Mouse (Mus musculus): ENCODE measurements around the gene Parvb.

Parvb gene

GRCm38 (mm10) chr15:84217969-84218782 lies 13.7 kb upstream of the Parvb start:
- no peak for DNase-seq (ENCODE audit: low read depth)

GRCm38 (mm10) chr15:84218783-84219271 lies 13.0 kb upstream of the Parvb start:
- DNase-seq (ENCODE audit: low read depth) = no peak

GRCm38 (mm10) chr15:84221539-84221938 lies 10.3 kb upstream of the Parvb start:
- DNase-seq (ENCODE audit: low read depth) = no peak

DNA sequence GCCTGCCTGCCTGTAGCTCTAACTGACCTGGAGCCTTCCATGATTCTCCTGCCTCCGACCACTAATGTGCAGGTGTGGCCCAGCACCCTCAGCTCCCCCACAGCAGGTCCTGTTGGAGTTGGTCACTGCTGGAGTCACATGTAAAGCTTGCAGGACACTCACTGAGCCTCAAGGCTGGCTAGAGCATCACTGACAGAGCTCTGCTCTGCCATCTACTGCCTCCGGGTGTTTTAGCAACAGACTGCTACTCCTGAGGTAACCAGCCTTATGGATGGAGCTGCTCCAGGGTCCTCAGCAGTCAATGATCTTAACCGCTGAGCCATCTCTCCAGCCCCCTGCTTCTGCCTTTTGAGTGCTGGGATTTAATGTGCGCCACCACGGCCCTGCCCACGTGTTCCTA lies 8.4 kb upstream of the Parvb start:
- no peak for DNase-seq (ENCODE audit: low read depth)

DNA sequence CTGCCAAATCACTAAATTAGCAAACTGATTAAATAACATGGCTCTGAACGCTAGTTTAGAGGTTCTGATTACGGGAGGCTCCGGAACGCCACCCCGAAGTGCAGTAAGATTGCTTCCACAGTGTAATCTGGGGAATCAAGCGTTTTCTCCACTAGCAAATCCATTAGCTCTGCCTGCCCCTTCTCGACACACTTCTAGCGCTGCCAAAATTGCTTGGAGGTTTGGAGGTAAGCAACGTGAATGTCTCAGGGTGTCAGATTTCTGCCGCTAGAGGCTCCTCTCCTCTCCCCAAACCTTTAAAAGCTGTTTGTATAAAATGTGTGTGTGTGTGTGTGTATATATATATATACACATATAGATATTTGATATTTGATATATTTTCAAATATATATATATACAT lies 7.1 kb upstream of the Parvb start:
- DNase-seq (ENCODE audit: low read depth) = no peak

DNA sequence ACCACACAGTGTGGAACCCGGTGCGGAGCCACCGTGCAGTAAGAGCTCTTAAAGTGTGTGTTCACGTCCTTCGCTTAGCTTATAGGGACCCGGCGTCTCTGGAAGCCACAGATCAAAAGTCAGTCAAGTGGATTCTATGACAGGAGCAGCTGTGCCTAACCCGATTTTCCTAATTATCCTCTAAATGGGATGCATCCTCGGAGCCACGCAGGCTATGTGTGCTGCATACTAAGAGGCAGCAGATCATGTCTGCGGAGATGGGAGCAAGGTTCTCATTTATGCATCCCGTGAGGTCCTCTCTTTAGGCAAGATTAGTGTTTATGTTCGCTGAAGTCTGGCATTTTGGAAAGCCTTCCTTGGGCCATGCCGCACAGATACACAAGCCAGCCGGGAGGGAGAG lies 4.9 kb upstream of the Parvb start:
- DNase-seq (ENCODE audit: low read depth) = no peak

DNA sequence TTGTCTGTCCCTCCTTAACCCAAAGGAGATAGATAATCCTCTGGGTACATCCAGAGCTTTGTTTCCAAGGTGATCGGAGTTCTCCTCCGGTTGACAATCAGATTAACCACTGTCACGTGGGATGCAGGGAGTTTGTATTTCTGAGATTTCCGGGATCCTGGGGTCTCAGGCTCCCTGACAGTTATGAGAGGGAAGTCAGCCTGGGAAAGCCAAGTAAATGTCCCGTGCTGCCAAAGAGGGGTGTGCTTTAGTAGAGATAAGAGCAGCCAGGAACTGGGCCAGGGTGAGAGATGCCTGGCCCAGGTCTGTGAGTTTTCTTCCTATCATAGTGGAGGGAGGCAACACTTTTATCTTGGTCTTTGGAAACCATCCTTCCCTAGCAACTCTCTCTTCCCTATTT lies 1.2 kb upstream of the Parvb start:
- no peak for DNase-seq (ENCODE audit: low read depth)

DNA sequence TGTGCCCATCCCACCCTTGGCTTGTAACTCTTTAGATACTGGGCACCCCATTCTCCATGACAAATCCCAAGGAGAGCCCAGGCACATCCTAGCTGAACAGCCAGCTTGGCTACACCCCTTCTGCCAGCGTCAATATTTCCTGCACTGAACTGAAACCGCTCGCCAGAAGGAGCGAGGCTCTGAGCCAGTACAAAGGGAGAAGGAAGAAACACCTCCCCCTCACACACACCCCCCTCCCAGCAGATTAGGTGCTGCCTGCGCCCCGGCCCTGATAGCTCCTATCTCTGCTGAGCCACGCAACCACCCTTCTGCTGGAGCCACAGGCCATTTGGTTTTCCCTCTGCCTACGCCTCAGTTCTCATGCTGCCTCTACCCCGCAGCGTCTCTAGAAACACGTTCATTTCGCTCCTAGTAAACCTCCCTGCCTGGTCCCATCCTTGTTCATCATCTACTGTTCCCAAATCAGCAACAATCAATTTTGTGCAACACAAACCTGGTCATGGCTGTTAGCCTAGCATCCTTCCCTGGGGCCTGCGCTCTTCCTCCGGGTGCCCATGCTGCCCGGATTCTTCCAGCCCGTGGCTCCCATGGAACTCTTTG lies 630 bp upstream of the Parvb start:
- DNase-seq (ENCODE audit: low read depth) = no peak

GRCm38 (mm10) chr15:84232609-84233008 lies 766 bp downstream of the Parvb start:
- no peak for DNase-seq (ENCODE audit: low read depth)

DNA sequence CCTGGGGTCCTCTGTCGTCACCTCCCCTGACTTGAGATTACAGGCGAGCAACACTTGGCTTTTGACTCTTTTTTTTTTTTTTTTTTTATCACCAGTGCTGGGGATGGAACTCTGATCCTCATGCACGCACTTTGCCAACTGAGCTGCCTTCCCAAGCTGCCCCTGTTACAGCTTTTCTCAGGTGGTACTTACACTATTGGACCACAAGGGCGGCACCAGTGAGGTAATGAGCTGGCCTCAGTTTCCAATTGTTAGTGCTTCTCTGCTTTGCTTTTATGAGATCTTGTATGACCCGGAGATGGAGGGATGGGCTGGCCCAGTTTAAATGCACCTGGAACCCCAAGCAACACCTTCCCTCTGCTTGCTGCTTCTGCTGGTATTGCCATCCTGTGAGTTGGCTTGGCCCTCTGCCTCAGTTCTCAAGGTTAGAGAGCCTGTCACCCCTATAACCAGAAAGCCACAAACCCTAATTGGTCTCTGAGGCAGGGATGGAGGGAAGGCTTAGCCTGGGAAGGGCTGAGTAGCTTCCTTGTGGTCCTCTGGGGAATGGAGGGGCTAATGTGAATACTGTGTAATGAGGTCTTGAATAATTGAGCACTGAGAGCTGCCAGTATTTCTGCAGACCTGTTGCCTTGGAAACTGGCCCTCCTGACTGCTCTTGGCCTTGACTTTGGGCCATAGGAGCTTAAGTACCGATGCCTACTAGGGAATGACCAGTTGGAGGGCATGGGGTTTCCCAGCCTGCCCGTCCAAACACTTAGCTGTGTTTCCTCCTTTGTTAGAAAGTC lies 3.1 kb downstream of the Parvb start:
- no peak for DNase-seq (ENCODE audit: low read depth)

DNA sequence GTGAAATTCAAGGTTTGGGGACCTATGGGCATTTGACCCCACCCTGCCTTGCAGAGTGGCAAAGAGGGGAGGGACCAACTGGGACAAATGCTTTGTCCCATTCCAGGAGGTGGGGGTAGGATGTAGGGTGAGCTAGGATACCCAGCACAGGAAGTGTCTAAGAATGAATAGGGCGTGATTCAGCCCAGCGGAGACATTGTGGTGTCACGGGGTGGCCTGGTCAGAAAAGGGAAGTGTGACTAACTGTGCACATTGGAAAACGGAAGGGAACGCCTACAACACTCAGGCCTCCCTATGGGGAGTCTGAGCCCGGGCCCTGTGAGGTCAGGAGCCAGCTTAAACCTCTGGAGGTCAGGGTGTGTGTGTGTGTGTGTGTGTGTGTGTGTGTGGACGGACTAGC lies 3.8 kb downstream of the Parvb start:
- DNase-seq (ENCODE audit: low read depth) = no peak

GRCm38 (mm10) chr15:84238552-84238951 lies 6.7 kb downstream of the Parvb start:
- no peak for DNase-seq (ENCODE audit: low read depth)

- no peak for DNase-seq (ENCODE audit: low read depth)
Observed at GRCm38 (mm10) chr15:84238991-84239401, 7.2 kb downstream of the Parvb start.

DNA sequence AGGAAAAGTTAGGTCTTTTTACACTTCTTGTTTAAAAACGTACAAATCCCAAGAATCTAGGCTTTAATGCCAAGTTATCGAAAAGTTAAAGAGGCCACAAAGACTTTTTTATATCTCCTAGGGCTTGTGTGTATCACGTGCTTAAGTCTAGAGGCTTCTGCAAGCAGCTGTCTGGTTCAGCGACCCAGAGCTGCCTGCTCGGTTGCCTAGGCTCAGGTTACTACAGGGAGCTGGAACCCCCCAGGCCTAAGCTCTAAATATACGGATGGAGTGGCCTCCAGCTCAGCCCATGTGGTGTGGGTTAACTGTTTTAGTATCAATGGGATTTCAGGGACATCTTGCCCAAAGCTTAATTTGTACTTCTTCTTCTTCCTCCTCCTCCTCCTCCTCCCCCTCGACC lies 9.7 kb downstream of the Parvb start:
- DNase-seq (ENCODE audit: low read depth) = no peak

DNA sequence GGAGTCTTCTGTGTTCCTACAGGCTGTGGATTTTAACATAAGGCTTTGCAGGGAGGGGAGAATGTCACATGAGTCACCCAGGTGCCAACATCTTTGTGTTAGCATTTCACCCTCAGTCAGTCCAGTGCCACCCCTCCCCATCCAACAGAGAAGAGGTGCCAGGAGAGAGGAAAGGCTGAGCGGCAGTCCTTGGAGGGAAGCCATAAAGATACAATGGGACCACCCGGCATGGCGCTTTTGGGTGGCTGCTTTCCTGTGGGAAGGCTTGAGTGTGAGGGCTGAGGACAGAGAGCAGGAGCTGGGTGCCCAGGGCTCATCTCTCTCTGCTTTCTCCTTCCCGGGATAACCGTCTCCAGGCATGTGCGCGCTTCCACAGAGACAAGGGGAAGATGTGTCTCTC lies 13.3 kb downstream of the Parvb start:
- DNase-seq (ENCODE audit: low read depth) = no peak

- DNase-seq (ENCODE audit: low read depth) = no peak
Observed at GRCm38 (mm10) chr15:84246195-84246594, 14.4 kb downstream of the Parvb start.

DNA sequence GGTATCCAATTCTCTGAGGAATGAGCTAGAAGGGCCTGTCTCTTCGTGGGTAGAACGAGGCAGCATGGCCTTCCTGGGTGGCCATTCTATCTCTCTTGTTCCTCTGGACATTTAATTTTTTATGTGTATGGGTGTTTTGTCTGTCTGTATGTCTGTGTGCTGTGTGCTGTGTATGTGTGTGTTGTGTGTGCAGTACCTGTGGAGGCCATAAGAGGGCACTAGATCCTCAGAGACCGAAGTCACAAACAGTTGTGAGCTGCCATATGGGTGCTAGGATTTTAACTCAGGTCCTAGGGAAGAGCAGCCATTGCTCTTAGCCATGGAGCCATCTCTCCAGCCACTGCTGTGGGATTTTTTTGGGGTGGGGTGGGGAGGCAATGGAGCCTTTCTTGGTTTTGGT lies 15.5 kb downstream of the Parvb start:
- no peak for DNase-seq (ENCODE audit: low read depth)

GRCm38 (mm10) chr15:84251227-84251626 lies 19.4 kb downstream of the Parvb start:
- no peak for DNase-seq (ENCODE audit: low read depth)

DNA sequence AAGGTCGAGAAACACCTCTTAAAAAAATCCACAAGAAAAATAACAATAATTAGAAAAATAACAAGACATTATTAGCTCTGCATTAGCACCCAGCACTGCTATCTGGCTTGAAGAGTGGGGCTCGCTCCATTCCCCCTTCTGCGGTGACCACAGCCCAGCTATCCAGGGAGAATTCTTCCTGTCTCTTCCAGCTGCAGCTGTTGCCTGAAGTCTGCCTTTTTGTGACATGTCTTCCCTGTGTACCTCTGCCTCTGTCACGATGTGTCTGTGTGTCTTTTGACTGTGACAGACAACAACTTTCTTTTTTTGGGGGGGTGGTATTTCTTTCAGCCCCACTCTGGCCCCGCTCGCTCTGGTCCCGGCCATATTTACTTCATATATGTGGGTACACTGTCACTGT lies 20.8 kb downstream of the Parvb start:
- no peak for DNase-seq (ENCODE audit: low read depth)

GRCm38 (mm10) chr15:84253757-84254156 lies 21.9 kb downstream of the Parvb start:
- DNase-seq (ENCODE audit: low read depth) = no peak

DNA sequence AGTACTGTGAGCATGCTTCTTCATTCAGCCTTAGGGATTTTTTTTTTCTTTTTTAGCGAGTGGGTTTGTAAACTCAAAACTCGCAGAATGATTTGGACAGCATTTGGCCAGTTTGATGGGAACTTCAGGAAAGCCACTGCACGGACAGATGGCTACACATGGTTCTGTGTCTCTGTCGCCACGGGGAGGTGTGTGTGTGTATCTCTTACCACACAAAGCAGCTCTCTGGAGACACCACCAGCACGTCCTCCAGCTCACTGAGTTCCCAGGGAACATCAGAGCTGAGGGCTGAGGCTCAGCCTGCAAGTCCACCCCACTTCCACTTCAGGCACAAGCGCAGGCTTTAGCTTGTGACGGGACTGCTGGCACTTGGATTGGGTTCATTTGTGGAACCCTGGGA lies 22.5 kb downstream of the Parvb start:
- no peak for DNase-seq (ENCODE audit: low read depth)

GRCm38 (mm10) chr15:84256254-84256850 lies 24.5 kb downstream of the Parvb start:
- no peak for DNase-seq (ENCODE audit: low read depth)

DNA sequence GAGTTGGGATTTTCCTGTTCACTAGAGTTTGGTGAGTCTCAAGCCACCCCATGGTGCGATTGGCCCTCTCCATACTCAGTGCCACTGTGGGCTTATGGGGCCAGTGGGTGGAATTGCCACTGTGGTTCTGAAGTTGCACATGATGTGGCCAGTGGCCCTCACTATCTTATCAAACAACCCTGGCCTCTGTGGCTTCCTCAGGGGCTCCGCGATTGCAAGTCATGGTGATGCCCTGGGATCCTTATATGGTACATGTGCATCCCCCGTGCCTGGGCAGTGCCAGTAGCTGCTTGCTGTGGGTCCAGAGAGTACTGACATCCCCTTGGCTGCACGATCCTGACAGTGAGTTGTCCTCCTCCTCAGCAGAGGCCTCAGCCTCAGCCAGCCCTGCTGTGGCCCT lies 25.0 kb downstream of the Parvb start:
- DNase-seq (ENCODE audit: low read depth) = no peak

Measured in c-Kit-positive CD71-negative TER-119-negative erythroid progenitor cells, embryonic 14.5 days (primary cell).